Mouse (Mus musculus) lung, adult 18-20 months (tissue): ENCODE results near the gene Prickle2.
A peak's percentile ranks its signal among the peaks of the same experiment; 100 is the strongest.

ENCODE experiments used
- DNase-seq, 2 experiments: peaks; one replicate each; pipeline ENCODE4 v3.0.0; 2022; ENCODE audit warnings: mixed read lengths in 2 of 2

Prickle2 gene

DNA sequence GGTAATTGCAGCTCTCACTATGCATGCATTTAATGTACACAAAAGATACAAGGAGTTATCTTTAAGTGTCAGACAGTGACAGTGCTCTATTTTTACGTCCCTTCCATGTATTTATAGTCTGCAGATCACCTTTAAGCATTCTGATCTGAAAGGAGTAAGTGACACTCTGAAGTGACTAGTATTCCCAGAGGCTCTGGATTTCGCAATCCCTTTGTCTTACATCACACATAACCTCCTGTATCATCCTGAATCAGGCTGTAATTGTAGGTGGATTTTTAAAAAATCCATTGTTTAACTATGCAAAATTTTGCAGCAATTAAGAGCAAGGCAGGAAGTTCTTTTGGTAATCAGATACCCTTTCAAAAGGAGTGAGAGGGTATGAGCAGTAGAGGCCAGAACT lies 196.2 kb downstream of the Prickle2 start:
- no peak for DNase-seq

DNA sequence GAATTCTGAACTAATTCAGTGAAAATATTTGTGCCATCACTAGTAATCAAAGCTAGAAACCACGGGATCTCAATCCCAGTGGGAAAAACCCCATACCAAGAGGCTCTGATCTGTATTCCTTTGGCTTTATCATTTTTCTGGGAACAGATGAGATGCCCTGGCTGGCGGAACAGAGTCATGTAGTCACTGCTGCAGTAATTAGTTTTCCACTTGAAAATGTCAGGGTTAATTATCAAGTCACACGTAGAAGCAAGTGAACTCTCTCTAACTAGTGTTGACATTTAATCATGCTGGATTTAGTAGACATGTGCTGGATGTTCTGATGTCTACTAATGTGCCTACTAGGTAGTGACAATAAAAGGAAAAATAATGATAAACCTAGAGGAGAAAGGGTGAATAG lies 199.7 kb downstream of the Prickle2 start:
- no peak for DNase-seq

DNA sequence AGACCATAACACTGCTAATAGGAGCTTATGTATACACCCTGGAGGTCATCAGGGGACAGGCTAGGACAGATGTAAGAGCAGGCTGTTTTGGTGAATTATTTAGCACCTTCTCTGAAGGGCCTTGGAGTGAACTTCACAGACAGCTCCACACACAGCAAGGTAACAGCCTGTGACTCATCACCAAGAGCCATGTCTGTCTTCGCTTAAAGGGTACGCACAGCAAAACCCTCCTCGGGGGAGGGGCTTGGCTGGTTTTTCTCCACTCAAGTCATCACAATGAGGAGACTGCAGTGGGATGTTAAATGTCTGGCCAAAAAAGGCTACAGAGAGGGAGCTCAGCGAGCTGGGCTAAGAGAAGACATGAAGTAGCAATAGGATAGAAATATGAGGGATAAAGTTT lies 206.5 kb downstream of the Prickle2 start:
- no peak for DNase-seq

DNA sequence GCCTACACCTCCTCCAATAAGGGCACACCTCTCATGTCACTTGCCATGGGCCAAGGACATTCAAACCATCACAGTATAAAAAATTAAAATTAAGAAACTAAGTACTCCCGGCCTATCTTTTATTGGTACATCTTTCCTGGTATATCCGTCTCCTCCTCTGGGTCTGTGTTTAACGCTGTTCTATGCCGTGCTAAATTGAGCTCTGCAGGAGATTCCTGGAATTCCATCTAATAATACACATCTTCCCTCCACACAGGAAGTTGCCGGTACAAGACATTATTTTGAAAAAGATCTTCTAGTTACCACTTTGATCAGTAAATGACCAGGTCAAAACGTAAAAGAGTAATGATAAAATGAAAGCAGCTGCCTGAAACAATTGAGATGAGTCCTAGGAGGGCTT lies 207.4 kb downstream of the Prickle2 start:
- DNase-seq, result no peak

DNA sequence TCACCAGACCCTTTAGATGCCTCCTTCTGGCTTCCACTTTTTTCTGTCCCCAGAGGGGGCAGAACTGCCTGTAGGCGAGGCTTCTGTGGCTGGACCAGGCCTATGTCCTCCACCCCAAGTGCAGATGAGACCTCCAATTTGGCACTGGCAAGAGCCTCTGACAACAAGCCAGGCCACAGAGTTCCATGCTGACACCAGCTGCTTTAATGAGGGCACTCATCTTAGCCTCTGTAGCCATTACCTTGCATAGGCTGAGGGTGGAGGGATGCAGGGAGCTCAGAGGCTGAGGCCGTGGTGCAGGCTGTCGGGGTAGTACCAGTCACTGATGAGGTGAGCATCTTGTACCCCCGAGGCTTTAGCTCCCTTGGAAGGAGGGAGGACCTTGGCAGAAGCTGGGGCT lies 208.7 kb downstream of the Prickle2 start:
- DNase-seq, result no peak

DNA sequence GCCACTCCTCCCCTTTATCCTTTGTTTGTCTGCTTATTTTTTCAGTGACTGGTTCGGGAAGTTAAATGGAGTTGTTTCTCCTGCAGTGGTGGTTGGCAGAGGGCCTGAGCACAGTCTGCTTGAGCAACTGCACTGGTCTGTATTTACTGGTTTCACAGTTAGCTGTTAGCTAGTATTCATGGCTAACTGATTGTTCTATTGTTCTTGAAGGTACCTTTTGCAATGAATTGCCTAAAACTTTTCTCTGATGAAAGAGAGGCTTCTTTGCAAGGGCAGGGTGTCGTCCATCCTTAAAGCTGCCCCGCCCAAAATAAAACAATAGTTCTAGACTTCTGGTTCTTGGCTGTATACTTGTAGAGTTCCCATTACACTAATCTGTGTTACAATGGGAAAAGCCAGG lies 210.5 kb downstream of the Prickle2 start:
- no peak for DNase-seq

DNA sequence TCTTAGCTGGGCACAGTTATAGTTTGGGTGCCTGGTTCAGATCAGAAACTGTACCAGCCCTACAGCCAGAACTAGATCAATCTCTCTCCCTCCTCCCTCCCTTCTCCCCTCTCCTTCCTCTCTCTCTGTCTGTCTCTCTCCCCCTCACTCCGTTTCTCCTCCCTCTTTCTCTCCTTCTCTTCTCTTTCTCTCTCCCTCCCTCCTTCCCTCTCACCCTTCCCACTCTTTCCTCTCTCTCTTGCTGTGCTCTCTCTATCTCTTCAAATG lies 224.3 kb downstream of the Prickle2 start:
- no peak for DNase-seq

DNA sequence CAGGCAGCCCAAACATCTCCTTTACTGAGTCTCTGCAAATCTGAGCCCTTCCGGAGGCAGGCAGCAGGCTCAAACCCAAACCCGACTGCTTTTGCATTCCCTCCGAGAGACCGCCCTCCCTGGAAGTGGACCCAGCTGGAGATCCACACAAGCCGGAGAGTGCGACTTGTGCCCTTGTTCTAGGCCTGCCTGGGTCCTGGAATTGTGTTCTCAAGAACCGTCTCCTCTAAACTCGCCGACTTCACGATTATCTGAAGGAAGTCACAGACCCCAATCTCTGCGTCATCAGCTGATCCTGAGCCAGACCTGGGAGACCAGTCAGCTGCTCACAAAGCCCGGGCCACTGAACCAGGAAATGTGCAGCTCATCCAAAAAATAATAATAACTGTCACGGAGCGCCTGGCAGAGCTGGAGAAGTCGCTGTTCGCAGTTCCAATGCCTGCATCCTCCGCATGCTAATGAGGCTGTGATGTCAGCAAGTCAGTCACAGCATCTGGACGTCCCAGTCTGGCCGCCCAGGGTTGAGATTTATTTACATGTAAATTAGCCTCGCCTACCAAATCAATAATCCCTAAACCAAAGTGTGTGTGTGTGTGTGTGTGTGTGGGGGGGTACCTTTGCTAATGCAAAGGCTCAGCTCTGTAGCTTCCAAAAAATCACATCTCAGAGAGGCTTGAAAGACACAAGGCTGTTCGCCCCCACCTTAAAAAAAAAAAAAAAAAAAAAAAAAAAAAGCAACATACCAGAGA lies 224.8 kb downstream of the Prickle2 start:
- DNase-seq, result peak; percentile 70 to 82

DNA sequence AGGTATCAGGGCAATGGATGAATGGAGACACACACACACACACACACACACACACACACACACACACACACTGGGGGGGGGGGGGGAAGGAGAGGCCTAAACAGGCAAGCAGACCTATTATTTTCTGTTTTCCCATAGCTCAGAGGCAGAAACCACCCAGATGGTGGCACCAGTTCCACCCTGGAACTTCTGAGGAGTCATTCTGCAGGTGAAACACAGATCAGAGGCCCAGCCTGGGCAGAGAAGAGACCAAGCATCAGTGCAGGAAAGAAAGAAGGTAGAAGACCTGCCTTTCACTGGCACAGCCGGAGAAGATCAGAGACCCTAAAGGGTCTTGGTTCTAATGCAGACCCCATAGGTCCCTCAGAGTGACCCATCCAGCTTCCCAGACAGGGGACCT lies 227.3 kb downstream of the Prickle2 start:
- no peak for DNase-seq

DNA sequence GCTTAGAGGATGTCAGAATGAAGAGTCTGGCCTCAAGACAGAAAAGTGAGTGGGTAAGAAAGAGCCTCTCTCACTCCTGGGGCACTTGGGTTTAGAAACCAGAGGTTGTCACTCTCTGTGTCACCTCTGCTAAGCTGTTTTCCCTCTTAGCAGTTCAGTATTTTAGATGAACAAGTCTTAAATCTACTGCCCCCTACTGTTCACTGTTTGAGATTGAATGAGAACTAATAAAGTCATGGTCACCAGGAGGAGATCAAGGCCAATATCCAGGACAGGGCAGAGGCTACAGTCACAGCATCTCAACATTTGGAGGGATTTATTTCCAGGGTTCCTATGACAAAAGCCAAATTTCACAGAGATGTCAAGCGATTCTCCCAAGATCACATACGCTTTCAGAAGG lies 228.3 kb downstream of the Prickle2 start:
- no peak for DNase-seq

DNA sequence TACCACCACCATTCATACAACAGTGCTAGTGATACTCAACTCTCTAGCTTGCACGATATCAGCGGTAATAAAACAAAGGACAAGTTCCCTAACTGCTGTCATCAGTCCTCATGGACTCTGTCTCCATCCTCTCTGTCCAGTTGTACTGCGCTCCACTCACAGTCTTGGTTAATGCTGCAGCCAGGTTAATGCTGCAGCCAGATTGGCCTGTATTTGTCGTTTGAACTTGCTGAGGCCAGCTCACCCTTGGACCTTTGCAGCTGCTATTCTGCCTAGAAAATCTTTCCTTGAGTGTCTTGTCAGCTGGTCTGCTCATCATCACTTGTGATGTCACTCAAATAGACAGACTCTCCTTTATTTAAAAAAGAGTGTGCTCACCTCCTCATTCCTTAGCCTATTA lies 236.5 kb downstream of the Prickle2 start:
- DNase-seq, result no peak

DNA sequence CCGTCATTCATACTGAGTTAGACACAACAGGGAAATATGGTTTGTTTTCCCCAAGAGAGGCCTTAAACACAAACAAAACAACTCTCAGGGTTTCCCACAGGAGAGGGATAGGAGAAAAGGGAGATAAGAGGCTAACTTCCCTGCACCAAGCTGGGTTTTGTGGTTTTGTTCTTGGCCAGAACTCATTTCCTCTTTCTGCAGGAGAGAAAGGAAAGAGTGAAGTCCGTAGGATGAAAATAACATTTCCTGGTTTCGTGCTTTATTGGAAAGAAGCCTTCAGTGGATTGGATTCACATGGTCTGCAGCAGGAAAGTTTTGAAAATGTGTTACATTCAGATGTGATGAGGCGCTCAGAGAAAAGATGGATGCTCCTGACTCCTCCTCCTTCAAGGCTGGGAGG lies 237.1 kb downstream of the Prickle2 start:
- no peak for DNase-seq

DNA sequence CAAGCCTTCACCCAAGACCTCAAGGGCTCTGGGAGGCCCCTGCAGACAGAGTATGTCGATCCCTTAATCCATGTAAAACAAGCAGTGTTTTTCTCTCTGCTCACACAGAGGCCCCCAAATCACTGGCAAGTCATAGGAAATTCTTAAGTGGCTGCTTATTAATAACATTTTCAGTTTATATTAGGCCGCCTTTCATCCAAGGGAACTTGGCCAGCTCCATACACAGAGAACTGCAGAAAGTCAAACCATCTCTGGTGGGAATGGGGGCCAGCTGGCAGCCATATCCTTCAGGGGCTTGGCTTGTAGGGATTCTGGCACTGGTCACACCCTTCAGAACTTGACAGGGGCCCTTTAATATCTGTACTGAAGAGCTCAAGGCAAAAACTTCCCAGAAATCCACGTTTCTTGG lies 237.6 kb downstream of the Prickle2 start:
- peak; percentile 42 to 48 for DNase-seq

DNA sequence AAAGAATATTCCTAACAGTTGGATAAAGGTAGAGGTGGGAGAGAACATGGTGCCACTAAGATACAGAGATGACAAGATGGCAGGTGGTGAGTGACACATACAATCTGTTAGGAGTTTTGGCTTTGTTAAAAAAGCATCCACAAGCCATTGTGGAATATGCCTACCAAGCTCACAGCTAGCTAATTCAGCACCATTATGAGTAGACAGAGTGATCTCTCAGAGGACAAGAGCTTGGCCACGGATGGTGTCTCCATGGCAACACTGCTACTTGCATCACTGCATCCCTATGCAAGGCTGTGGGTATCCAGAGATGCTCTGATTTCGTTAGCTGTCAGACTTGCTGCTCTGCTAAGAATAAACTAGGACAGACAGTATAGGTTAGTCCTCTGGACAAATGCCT lies 238.6 kb downstream of the Prickle2 start:
- no peak for DNase-seq

DNA sequence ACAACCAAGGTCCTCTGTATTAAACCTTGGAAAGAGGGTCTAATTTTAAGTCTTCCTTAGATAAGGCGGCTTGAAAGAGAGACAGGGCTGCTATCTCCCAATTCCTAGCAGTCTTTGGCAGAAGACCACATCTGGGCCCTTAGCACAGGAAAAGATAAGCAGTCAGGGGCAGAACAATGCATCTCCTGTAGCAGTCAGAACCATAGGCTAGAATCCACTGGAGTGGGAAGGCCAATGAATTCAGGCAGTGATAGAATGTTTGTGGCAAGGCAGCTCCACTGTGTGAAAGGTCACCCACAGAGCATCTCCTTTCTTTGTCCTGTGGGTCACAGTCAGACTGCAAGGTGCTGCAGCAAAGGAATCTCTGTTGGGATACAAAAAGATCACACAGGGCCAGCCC lies 240.3 kb downstream of the Prickle2 start:
- DNase-seq, result peak; percentile 36 to 57

DNA sequence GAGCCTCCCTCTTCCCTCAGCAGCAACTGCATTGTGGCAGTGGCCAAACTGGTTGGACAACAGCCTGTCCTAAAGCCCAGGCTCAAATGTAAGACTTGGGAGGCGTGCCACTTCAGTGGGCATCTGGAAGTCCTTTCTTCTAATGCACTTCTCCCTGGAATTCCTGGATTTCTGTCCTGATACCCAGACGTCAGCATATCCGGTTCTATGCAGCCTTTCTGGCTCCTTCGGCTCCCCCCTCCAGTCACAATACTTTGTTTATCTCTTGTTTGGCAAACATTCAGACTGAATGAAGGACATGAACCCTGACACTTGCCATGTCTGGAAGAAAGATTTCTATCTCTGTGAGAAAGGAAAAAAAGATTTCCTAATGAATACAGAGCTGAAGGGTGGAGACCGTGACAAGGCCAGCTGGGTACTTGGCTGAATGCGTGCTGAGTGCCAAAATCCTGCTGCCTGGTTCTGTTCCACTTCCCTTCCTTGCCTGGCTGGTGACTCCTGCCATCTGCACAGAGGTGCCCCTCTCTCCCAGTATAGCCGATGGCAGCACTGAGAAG lies 241.1 kb downstream of the Prickle2 start:
- peak; percentile 74 to 83 for DNase-seq

DNA sequence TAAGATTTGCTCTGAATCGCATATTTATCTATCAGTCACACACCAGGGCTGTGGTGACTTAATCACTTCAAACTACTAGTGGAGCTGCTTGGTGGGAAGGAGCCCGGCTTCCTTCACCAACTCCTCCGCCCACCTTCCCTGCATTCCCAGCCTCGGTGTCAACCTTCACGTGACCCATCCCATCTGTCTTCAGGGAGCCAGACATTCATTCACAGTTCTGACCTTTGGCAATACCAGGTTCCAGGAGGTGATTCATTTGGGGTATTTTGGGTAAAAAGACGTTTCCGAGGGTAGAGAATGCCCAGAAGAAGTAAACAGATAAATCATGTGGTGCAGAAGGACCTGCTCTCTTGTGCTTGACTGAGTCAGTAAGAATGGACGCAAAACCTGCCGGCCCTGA lies 242.2 kb downstream of the Prickle2 start:
- no peak for DNase-seq

DNA sequence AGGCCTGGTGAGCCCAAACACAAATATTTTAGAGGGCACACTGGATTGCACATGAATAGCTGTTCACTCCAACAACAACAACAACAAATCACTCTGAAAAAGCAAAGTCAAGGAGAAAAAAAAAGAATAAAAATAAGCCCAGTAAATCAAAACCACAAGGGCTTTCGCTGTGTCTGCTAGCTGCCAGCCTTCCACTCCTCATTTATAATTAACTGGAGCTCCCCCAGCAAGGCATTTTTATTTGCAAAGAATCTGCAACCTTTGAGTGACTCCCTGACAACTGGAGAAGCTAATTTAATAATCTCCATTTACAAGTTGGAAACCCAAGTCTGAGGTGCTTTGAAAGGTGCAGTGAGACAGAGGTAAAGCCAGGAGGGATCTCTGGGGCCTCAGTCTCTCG lies 245.2 kb downstream of the Prickle2 start:
- DNase-seq, result no peak

DNA sequence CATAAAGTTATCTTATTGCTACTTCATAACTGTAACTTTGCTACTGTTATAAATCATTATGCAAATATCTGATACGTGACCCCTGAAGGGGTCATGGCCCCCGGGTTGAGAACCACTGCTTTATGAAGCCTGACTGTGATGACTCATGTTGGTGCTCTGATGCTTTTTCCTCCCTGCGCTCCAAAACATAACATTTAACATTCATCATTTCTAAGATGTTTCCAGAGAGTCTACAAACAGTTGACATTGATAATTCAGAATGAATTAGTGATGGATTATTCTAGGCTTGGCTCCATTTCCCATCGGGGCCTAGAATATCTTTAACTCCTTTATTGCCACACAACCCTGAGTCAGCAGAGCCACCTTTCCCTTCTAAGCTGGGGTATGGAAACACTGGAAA lies 247.9 kb downstream of the Prickle2 start:
- no peak for DNase-seq

DNA sequence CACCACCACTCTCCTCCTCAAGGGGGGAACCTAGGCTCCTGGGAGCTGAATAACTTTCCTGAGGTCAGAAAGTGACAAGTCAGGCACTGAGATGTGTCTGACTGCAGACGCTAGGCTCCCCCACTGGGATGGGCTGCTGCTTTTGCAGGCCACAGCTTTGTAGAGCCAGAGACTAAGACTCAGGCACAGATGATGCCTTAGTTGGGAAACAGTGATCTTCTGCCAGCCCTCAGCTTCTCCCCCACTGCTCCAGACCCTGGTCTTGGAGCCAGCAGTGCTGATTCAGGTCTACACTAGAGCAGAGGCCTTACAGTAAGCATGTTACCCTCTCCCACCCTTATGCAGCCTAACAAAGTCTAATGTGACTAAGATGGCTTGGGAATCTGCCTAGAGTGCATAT lies 254.5 kb downstream of the Prickle2 start:
- no peak for DNase-seq

DNA sequence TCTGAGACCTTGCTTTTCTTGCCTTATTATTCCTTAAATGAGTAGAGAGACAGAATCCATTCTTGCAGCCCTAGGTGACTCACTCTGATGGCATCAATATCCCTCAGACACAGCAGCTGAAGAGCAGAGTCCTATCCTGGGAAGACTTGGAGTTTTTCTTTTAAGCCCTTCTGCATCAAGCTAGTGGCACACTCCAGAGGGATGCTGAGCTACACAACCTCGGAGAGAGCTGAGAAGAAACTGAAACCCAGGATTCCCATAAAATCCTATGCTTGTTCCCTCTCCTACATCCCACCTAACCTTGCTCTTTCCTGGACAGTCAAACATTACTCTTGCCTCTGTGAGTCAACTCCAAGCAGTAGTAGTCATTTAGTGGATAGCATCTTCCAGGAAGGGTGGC lies 256.0 kb downstream of the Prickle2 start:
- no peak for DNase-seq

DNA sequence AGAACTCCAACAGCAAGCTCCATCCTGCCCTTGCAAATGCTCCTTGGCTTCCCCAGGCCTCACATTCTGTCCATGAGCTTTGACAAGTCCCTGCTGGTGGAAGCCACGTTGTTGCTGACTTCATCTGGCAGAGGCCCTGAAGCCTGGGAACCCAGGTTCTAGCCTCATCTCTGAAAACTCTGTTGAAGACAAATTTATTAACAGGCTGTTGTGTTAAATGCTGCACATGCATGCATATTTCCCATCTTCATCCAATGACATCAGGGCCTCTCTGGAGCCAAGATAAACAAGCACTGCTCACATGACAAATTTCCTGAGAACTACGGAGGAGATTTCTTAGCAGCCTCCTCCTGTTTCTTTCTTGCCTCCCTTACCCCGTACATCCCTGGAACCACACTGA lies 259.3 kb downstream of the Prickle2 start:
- DNase-seq, result peak; percentile 32 to 60

DNA sequence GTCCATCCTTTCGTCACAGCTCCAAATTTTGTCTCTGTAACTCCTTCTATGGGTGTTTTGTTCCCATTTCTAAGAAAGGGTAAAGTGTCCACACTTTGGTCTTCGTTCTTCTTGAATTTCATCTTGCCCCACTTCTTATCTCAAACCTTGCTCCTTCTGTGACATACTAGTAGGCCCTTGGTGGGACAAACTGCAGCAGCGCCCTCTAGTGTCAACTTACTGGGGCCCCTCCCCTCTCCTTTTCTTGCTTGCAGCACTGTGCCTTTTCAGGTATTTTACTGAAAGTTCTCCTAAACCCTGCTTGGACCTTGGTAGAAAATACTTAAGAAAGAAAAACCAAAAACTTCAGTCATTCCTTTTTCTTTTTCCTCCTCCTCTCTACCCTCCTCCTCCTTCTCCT lies 264.8 kb downstream of the Prickle2 start:
- DNase-seq, result peak; percentile 30 to 53

DNA sequence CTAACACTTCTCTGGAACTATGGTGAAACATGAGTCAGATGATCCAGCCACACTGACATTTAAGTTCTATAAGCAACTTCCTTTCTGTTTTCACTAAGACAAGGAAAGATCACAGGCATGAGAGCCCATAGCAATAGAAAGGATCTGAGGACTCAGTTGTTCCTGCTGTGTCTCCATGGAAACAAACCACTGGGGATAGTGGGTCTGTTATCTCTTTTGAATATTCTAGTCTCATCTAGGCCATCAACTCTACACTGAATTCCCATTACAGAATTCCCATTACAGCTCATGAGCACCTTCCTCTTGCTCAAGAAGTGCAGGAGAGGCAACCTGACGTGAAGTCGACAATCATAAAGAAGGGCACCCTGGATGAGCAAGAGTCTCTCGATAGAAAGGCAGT lies 265.7 kb downstream of the Prickle2 start:
- DNase-seq, result no peak

DNA sequence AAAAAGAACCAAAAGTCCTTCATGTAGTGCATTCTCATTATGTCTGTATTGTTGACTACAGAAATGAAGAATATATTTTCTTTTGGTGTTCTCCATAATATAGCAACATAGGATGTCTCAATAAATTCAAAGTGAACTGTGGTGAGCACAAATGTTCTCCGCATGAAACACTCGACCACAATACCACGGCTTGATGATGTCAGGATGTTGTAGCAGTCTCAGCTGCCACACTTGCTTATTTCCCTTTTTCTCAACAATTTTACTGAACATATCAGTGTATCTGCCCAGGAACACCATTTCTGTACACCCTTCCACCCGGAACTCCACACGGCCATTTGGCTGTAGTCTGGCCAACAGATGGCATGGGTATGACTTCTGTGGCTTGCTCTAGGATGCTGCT lies 273.8 kb downstream of the Prickle2 start:
- DNase-seq, result no peak
